Mouse (Mus musculus): Measurements from ENCODE around the gene Ergic1.

Ergic1 gene

DNA sequence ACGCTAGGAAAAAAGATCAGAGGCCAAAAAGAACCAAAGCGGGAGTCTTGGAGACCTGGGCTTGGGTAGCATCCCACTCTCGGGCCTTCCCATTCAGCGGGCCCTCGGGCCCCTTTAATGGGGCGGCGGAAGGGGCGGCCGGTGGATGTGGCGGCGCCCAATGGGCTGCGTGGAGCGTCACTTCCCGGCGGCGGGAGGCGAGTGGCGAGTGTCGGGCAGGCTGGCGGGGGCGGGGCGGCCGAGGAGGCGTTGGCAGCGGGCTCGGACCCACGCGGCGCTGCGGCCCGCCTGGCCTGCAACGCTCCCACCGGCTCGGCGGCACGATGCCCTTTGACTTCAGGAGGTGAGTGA lies at the start of gene Ergic1:
Ergic1 (plus strand) TSS at position 200 of the 351 bp plus-strand sequence.
- DNase-seq (ENCODE audit: low spot score): peak; percentile 93

DNA sequence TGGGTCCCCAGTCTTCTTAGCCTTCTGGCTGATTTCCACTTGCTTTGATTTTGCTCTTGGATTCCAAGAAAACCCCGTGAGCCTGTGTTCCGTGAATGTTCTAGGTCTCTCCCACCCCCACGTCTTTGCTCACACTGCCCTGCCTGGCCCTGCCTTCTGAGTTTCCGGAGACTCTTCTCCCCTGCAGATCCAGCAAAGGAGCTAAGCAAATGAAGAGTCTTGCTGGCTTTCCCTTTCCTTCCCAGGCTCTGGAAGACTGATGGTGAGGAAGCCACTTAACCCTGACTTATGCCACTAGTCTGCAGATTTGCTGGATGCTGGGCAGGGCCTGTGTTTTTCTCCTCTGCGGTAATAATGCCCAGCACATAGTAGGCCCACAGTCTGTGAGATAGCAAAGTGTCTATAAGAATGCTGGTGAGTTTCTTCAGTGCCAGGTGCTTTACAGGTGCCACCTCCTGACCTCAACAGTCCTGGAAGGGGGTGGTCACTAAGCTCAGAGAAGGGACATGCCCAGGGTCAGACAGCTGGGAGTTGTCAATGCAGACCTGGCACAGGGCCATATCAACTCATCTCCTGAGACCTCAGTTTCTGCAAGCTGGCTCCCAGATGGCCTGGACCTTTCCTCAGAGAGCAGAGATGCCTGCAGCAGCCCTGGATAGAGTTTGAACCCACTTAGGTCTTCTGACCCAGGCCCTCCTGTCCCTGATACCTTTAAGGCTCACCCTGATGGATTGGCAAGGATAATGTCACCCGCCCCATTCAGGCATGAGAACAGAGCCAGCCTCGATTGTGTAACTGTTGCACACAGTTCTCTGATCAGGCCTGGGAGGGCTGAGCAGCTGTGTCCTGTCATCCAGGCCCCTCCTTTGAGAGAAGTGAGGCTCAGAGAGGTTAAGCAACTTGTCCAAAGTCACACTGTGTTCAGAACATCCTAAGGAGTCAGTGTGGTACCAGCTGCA lies 49.2 kb upstream of the Ergic1 start:
- no peak for DNase-seq (ENCODE audit: low spot score)

DNA sequence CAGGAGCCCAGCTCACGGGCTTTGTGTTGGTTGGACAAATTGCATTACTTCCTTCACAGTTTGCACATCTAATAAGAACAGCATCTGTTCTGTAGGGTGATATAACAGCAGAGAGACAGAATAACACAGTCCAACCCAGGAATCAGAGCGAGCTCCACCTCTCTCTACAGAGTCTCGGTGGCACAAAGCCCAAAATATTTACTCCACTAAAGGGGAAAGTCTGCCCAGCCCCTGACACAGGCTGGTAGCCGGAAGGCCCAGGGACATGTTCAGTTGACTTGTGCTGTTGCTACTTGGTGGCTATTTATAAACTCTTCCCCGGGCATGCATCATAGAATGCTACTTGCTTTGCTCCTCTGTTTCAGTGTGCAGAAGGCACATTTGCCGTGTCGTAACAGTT lies 48.3 kb upstream of the Ergic1 start:
- DNase-seq (ENCODE audit: low spot score): no peak

DNA sequence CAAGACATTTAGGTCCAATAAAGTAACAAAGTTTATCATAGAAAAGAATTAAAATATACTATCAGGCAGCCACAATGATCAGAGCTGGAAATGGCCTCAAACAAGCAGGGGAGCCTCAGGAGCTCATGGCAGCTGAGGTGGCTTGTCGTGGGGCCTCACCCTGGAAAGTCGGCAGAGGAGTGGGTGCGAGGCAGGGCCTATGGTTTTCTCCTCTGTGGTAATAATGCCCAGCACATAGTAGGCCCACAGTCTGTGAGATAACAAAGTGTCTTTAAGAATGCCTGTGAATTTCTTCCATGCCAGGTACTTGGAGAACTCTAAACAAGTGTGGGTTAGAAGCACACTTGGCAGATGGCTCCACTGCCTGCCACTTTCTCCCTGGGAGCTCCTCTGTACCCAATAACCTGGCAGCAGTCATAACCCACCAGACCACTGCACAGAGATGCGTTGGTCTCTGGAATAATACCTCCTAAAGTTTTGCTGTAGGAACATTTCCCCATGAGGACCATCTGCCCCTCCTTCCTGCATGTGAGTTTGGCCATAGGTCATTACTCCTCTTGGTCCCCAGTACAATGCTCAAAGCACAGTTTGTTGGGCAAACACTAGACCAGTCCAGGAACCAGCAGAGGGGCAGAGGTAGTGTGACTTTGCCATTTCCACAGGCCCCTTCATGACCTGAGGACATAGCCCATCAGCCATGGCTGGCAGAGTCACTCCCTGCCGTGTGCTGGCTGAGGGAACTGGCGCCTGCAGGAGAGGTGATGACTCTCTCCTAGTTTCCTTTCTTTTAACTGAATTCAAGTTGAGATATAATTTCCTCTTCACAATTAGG lies 47.6 kb upstream of the Ergic1 start:
- DNase-seq (ENCODE audit: low spot score): no peak

DNA sequence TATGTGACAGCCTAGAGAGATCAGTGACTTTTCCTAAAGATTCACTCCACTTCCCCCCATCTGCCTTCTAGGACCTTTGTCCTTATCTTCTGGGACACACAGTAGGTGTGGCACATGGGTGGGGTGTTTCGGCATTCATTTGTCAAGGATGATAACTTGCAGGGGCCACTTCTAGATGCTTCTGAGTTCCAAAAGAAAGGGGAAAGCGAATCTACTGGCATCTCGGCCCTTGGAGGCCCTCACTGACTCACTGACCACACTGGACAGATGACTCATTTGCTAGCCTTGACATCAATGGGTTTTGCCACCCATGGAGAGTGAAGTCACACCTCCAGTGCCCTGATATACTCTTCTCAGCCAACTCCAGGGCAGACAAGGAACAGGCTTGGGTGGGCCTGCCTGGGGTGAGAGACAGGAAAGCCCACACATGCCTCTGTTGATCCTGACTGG lies 46.7 kb upstream of the Ergic1 start:
- DNase-seq (ENCODE audit: low spot score): no peak

DNA sequence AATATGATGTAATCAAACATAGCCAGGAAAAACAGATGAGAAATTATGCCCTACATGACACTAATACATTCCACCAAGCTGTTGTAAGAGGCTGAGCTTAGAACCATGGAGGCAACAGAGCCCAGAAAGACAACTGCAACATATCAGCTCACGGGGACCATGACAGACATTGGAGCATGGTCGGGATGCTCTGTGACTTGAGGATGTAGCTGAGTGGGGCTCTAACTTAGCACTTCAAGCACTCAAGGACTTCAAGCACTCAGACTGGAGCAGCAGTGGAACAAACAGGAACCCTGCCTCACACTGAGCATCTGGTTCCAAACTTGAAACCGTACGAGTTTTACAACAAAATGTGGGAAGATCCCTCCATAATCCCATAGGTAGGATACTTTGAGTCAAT lies 45.6 kb upstream of the Ergic1 start:
- no peak for DNase-seq (ENCODE audit: low spot score)

DNA sequence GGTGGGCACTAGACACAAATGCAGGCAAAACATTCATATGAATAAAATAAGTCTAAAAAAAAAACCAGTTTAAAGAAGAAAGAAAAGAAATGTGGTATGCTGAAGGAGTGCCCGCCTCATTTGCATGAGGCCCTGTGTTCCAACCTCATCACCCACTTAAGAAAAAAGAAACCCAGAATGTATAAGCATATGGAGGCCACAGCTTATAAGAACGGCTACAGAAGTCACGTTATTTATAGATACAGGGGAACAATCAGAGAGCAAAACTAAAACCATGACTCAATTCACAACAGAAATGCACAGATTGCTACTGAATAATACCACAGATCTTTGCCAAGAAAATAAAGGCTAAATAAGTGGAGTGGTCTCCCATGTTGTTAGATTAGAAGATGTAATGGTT lies 43.0 kb upstream of the Ergic1 start:
- no peak for DNase-seq (ENCODE audit: low spot score)

DNA sequence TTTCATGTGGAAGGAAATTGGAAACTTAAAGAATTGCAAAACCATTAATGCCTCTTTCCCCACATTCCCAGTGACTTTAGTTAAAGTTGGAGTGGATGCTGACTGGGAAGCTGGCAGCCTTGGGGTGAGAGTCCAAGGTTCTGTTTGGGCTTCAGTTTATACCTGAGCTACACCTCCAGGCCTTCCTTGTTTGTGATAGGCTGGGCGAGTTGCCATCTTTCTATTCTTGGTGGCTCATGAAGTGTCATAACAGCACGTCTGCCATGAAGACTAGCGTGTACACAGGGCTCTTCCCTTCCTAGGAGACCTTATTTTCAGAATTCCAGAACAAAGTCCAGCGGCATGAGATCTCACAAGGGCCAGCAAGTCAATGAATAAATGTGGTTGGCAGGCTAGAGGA lies 38.6 kb upstream of the Ergic1 start:
- DNase-seq (ENCODE audit: low spot score): no peak

DNA sequence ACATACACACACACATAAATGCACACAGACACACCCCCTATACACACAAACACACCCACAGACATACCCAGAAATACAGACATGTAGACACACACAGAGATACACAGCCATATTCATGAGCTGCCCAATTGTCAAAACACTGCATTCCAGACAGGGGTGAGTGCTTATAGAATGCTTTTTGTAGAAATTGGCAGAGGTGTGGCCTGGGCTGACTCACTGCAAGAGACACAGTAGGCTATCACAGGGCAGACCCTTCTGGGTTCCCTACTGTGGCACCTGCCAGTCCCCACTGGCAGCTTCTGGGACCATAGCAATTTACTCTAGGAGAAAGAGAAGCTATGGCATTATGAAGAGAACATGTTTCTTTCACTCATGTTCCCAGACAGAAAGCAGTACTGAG lies 37.0 kb upstream of the Ergic1 start:
- DNase-seq (ENCODE audit: low spot score): no peak

DNA sequence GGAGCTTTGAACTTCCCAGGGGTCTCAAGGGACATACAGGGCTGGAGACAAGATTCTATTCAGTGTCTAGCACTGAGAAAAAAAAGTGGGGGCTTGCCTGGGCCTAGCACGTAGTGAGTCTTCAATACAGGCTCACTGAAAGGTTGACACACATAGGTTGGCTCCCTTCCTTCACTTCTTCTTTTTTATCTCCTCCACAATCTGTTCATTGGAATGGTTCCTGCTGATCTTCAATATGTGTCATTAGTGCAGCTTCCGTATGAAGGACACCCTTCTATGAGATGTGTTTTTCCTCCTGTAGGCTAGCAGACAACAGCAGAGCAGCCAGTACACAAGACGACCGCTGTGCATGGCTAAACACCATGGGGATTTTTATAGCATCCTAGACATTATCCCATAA lies 36.5 kb upstream of the Ergic1 start:
- DNase-seq (ENCODE audit: low spot score): no peak

DNA sequence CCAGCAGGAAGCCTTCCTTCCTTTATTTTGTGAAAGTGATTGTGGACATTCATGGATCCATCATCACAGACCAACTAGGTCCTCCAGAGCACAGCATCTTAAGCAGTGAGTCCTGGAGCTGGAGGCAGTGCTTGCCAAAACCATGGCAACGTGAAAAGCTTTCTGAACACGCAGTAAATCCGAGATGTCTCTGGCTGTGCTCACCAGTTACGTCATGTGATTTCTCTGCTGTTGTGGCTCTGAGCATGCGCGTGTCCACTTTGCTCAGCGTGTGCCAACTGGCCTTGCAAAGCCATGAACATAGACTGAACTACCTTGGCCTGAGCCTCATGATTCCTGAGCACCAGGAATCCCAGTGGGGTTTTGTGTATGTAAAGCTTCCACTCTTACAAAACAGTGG lies 36.0 kb upstream of the Ergic1 start:
- DNase-seq (ENCODE audit: low spot score): no peak

DNA sequence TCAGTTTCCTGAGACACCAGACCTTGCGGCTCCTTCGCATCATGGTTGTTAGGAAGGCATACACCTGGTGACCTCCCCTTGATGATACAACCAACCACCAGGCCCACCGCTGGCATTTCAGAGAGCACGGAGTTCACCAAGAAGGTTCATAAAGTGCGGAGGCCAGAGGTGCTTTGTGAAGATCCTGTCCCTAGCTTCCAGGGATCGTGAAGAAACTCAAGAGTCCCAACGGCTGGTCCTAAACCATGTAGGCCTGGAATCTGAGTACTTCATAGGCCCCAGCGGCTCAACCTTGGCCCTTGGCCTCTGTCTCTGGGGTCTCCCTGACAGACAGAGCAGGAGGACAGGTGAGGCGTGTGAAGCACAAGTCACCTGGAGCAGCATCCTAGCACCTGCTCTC lies 34.0 kb upstream of the Ergic1 start:
- DNase-seq (ENCODE audit: low spot score): no peak

DNA sequence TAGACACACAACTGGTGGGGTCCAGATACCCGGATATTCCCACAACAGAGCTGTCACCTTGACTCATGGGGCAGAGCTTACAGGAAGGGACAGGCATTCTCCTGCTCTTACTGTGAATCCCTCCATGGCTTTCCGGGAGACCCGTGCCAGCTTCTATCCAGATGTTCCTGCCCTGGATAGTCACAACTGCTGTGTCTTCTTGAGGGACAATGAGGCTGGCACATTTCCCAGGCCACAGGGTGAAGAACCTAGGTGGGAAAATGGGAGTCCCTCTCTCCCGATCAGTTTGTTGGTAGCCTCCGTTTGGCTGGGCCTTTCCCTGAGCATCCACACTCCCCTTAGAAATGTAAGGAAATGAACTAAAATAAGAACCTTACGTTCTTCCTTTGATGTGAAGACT lies 32.5 kb upstream of the Ergic1 start:
- DNase-seq (ENCODE audit: low spot score): no peak

DNA sequence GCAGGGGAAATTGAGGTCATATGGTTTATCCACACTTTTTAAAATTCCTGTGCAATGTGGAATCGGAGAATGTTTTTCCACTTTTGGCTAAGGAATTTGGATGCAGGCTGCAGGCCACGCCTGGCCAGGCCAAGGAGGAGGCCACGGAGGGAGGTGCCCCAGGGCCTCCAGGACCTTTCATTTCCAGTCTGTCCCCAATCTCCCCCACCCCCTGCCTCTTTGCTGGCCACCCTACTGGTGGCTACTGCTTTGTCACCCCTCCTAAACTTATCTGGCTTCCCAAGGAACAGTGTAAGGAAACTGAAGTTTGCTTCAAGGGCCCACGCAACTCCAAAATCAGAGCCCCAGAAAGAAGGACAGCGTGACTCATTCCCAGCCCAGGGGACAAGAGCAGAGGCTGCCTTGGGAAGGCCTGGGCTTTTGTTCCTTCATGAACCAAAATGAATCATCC lies 31.5 kb upstream of the Ergic1 start:
- DNase-seq (ENCODE audit: low spot score): no peak

DNA sequence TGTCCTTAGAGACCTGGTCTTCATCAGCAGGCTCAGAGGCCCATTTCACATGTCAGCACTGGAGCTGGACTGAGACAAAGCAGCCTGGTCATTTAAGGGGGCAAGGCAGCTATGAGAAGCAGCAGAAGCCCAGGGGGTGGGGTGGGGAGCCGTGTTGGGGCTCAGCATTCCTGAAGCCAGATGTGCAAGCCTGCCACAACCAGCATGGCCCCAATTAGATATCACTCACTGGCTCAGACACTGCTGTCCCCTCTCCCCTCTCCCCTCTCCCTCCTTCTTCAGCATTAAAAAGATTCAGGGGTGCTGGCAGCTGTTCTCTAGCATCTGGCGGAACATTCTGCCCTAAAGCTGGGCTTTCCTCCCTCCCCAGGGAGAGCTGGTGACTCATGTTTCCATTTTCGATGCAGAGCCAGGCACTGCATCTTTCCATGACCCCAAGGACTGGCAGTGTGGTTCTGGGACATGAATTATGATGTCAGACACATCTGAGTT lies 30.7 kb upstream of the Ergic1 start:
- no peak for DNase-seq (ENCODE audit: low spot score)

DNA sequence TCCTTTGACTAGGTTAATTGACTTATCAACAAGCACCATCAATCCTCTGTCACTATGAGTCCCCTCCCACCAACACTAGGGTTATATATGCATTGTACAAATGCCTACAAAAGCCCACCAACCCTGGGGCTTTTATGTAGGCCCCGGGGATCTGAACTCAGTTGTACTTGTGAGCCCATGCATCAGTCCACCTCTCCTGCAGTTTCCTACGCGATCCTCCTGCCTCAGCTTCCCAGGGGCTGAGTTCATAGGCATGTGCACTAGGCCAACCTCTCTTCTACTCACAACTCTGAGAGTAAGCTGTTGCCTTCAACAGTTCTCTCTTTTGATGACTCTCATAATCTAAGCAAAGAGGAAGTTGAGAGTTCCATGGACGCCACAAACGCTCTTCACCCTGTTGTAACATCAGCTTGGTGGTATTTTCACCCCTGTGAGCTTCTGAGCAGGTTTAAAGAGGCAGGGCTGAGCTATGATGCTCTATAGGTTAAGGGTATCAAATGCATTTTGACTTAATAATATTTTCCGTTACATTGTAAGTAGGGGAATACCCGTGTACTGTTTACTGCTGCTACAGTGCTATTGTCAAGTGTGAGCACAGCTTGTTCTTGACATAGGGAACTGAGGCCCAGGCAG lies 29.8 kb upstream of the Ergic1 start:
- no peak for DNase-seq (ENCODE audit: low spot score)

DNA sequence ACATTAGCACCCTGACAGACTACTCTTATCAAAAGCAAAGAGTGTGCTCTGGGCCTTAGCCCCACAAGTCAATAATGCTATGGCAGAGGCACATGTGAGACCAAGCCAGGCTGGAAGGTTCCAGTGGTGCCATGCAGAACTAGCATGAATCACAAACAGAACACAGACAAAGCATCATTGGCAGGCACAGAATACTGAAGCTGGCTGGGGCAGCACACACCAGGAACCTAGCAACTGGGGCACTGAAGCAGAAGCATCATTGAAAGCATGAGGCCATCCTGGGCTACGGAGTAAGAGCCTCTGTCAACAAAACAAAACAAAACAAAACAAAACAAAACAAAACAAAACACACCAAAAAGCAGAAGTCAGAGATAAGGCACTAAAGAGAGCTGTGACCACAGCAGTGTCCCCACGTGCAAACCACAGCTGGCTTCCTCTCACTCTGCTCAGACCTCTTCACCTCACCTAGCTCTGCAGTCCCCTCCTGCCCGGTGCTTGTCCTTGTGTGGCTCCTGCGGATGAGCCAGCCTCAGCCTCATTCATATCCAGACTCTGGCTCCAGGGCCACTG lies 28.7 kb upstream of the Ergic1 start:
- no peak for DNase-seq (ENCODE audit: low spot score)

DNA sequence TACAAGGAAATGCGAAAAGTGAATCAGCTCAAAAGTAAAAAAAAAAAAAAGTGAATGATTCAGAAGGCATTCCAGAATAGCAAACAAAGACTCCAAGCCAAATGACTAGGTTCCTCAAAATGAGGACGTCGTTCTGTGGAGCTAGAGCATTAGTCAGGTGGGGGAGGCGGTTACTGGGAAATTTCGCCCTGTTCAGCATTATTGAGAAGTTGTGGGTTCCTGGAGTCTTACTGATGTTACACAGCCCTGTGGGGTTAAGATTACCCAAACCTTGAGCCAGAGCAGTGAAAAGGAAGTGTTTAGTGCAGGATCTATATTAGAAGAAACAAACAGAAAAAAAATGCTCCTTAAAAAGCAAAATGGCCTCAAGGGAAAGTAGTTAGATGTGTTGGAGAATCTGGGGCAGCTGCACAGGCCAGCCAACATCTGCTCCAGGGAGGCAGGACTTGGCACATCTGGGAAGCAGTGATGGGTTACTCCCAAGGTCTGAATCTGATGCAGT lies 27.4 kb upstream of the Ergic1 start:
- DNase-seq (ENCODE audit: low spot score): no peak

DNA sequence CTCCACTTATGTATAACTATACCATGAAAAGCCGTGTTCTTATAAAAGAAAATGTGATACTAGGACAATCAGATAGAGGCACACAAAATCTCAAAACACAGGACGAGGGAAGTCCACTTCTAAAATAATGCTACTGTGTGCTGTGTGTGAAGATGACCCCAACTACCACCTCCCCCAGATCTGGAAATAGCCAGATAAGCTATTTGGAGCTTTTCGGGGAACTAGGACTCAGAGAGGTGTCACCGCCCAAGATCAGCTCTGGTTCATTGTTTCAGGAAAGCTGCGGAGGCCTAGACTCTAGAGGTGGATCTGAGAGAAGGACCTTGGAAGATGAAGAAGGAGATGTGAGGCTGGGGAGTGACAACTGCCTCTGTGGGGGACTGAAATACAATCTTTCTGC lies 26.6 kb upstream of the Ergic1 start:
- no peak for DNase-seq (ENCODE audit: low spot score)

DNA sequence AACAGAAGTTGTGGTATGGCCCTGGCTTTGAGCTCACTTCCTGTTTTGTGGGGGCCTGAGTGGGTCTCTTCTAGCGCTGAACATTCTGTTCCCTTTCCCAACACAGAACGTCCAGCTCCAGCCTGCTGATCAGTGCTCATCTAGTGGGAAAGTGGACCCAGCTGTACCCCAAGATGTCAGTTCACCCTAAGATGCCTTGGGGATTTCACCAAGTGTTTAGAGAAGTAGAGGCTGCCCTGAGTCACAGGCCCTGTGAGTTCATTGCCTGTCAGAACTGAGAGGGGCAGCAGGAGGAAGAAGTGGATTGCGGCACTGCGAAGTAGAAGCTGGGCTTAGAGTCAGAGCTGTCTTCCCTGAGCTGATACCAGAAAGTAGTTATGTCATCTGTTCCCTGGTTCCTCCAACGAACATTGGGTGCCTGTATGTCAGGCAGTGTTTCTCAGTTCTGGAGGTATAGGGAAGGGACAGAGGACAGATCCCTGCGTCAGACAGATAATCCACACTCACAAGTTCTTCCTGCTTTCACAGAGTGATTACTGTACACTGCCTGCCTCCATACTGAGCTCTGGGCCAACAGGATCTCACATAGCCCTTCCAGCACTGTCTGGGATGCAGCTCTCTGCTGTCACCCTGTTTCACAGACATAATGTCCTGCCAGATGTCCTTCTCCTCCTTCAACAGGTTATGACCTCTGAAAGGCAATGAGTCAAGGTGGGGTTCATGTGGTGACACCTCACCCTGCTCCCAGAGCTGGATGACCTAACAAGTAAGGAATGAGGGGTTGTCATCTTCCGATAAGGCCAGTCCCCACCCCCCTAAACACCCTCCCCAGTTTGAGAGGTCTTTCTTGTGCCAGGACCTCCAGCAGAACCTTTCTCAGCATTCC lies 25.8 kb upstream of the Ergic1 start:
- DNase-seq (ENCODE audit: low spot score): no peak

All from embryo, embryonic 10 days (tissue).